Mouse (Mus musculus) megakaryocyte-erythroid progenitor cell, adult 5-6 weeks (primary cell): ENCODE results near the gene Ccdc174. TPM values are rescaled to one million over a fixed set of nuclear protein-coding genes. Genes with fewer than 3 reads are reported as not detected.
"Not testable (repeated sequence)": the region's sequence is repeated elsewhere in the genome, so short reads cannot be mapped to it uniquely, and the experiment has no call there.

ENCODE experiments used
- ATAC-seq: replicated peaks from 2 replicates; pipeline ENCODE4 v1.8.0; 2016; ENCODE audit warnings: mild to moderate bottlenecking, inconsistent platforms; ENCODE audit not compliant: severe bottlenecking, poor library complexity, low FRiP score, low TSS enrichment
- total RNA-seq, 2 experiments: library from RNA; stranded (forward) in 1 of 2; stranded (reverse) in 1 of 2; fragments of 200-1000, 215-1000 nt in 1 of 2; fragments of >200 nt in 1 of 2; fragmentation: Nextera tagmentation in 1 of 2; gene quantifications; 2 replicates each; pipeline ENCODE4 v1.2.3; 2014 to 2017

Gene Ccdc174
- 23.6 and 43.2 TPM in 2 replicates for total RNA-seq (2014; fragmentation: Nextera tagmentation)
- 69.8 and 72.5 TPM in 2 replicates for total RNA-seq (2017)

- ATAC-seq, result peak; percentile 95
Measured at GRCm38 (mm10) chr6:91877885-91878651, at the start of gene Ccdc174. Ccdc174 (plus strand) TSS chr6:91878053.

- no peak for ATAC-seq
Measured at GRCm38 (mm10) chr6:91832863-91833440, 44.9 kb upstream of the Ccdc174 start.

GRCm38 (mm10) chr6:91839010-91839871, 38.6 kb upstream of the Ccdc174 start:
- peak; percentile 83 for ATAC-seq

GRCm38 (mm10) chr6:91842897-91843627, 34.8 kb upstream of the Ccdc174 start:
- no peak for ATAC-seq

GRCm38 (mm10) chr6:91843628-91844153, 34.2 kb upstream of the Ccdc174 start:
- ATAC-seq, result no peak

GRCm38 (mm10) chr6:91852550-91852949, 25.3 kb upstream of the Ccdc174 start:
- ATAC-seq, result peak; percentile 77; the same call in 1 of the 2 replicates

GRCm38 (mm10) chr6:91858339-91858738, 19.5 kb upstream of the Ccdc174 start:
- no peak for ATAC-seq

GRCm38 (mm10) chr6:91862848-91863247, 15.0 kb upstream of the Ccdc174 start:
- ATAC-seq, result no peak

- no peak for ATAC-seq
Measured at GRCm38 (mm10) chr6:91864595-91864994, 13.3 kb upstream of the Ccdc174 start.

- no peak for ATAC-seq
Measured at GRCm38 (mm10) chr6:91865601-91866000, 12.3 kb upstream of the Ccdc174 start.

GRCm38 (mm10) chr6:91868091-91868490, 9.8 kb upstream of the Ccdc174 start:
- ATAC-seq, result no peak

GRCm38 (mm10) chr6:91872781-91873180, 5.1 kb upstream of the Ccdc174 start:
- no peak for ATAC-seq

- ATAC-seq, result peak; percentile 87
Measured at GRCm38 (mm10) chr6:91883859-91884258, 6.0 kb downstream of the Ccdc174 start.

GRCm38 (mm10) chr6:91889255-91889906, 11.5 kb downstream of the Ccdc174 start:
- no peak for ATAC-seq

GRCm38 (mm10) chr6:91890615-91891014, 12.8 kb downstream of the Ccdc174 start:
- ATAC-seq, result no peak

- no peak for ATAC-seq
Measured at GRCm38 (mm10) chr6:91891776-91892175, 13.9 kb downstream of the Ccdc174 start.

GRCm38 (mm10) chr6:91896783-91897182, 18.9 kb downstream of the Ccdc174 start:
- no peak for ATAC-seq

GRCm38 (mm10) chr6:91901505-91901904, 23.7 kb downstream of the Ccdc174 start:
- peak; percentile 81 for ATAC-seq

GRCm38 (mm10) chr6:91902509-91902908, 24.7 kb downstream of the Ccdc174 start, which contains the start of gene 4930590J08Rik:
4930590J08Rik (plus strand) TSS chr6:91902809.
- ATAC-seq, result not testable (repeated sequence)
